Mouse (Mus musculus): Measurements from ENCODE around the gene Slc12a3. TPM values are rescaled to one million over a fixed set of nuclear protein-coding genes. Genes with fewer than 3 reads are reported as not detected.

Slc12a3 gene
- total and polyA plus RNA-seq, 2 experiments, result 0.04 to 0.18 TPM

DNA sequence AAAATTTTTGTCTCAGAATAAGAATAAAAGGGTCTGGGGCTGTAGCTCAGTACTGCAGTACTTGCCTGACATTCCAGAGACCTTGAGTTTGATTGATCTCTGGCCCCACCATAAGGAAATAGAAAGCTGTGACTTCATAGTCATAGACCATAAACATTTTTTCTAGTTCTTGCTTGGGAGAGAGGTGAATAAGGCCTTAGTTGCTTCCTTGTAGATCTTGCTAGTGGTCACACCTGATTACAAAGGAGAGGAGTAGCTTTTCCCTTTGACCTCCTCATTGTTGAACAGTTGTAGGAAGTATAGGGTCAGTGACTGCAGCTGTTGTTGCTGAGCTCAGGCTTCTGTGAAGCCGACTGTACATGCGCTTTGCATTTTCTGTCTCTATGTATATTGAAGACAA, 24.6 kb upstream of the Slc12a3 start:
- Histone ChIP-seq H3K9ac (ENCODE audit: low read depth, low read length) (no peak overlapping the region), H3K4me3 (ENCODE audit: insufficient read depth, low read depth, low read length) (no peak overlapping the region), H3K27ac (replicated peaks; ENCODE audit: insufficient read depth, low read depth, low read length) (no peak overlapping the region), H3K4me1 (ENCODE audit: control insufficient read depth, insufficient read depth, low read length) (no peaks in the 10 kb centered on the region), H3K36me3 (ENCODE audit: control insufficient read depth, insufficient read depth, low read length) (peaks cover 15% of the 10 kb centered on the region), H3K79me2 (ENCODE audit: control insufficient read depth, insufficient read depth, low read length) (no peaks in the 10 kb centered on the region), H3K27me3 (ENCODE audit: control insufficient read depth, insufficient read depth, low read length) (no peaks in the 10 kb centered on the region)
- DNase-seq (ENCODE audit: extremely low read depth, low read depth, low spot score), result no peak
- TF ChIP-seq CTCF (IDR thresholded peaks at IDR 0.05; ENCODE audit: low read depth, low read length) (no peak), POLR2A (IDR thresholded peaks at IDR 0.05; ENCODE audit: extremely low read depth, insufficient read depth, low read length) (no peak)
- WGBS, result 89% methylated on average over 2 of the region's 2 CpGs

DNA sequence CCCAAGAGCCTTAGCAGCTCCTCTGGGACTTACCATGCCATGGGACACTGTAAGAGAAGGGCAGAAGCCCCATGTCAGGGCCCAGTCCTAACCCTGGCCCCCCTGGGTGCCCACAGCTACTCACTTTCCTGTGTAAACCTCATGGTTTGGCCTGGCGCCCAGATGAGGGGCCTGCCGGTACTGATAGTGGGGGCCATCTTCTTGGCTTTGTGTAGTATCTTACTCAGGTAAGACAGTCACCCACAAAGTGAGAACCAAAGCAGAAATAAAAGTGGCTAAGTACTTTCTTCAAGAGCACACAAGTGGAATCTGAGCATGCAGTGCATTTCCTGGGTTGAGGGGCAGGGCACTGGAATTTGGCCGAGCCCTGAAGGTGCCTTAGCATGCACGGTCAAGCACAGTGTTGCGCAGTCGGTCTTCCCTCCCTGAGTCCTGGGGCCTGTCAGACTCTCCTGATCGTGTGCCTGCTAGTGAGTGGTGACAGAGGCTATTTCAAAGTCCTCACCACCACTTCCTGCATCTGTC, 21.9 kb upstream of the Slc12a3 start:
- no peak overlapping the region for H3K27ac ChIP-seq (replicated peaks; ENCODE audit: insufficient read depth, low read depth, low read length)
- H3K27me3 ChIP-seq (ENCODE audit: control insufficient read depth, insufficient read depth, low read length), result no peaks in the 10 kb centered on the region
- DNase-seq (ENCODE audit: extremely low read depth, low read depth, low spot score), result no peak
- no peak overlapping the region for H3K4me3 ChIP-seq (ENCODE audit: insufficient read depth, low read depth, low read length)
- no peaks in the 10 kb centered on the region for H3K79me2 ChIP-seq (ENCODE audit: control insufficient read depth, insufficient read depth, low read length)
- TF ChIP-seq POLR2A (IDR thresholded peaks at IDR 0.05; ENCODE audit: extremely low read depth, insufficient read depth, low read length) (no peak), CTCF (IDR thresholded peaks at IDR 0.05; ENCODE audit: low read depth, low read length) (no peak)
- peaks cover 21% of the 10 kb centered on the region for H3K36me3 ChIP-seq (ENCODE audit: control insufficient read depth, insufficient read depth, low read length)
- H3K4me1 ChIP-seq (ENCODE audit: control insufficient read depth, insufficient read depth, low read length), result no peaks in the 10 kb centered on the region
- H3K9ac ChIP-seq (ENCODE audit: low read depth, low read length), result no peak overlapping the region
- 73% methylated on average over 7 of the region's 7 CpGs for WGBS

DNA sequence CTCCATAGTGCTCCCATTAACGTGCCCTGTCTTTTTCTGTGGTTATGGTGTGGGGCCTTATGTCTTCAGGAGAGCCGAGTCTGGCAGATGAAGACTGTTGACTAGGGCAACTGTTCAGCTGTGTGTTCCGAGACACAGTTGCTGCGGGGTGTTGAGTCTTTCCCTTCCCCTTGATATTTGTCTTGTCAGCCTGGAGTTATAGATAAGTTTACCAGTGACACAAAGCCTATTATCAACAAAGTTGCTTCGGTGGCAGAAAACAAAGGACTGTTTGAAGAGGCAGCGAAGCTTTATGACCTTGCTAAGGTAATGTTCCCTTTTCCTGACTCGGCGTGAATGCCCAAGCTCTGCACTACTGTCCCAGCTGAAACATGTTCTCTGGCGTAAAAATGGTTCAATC, 21.3 kb upstream of the Slc12a3 start:
- H3K27ac ChIP-seq (replicated peaks; ENCODE audit: insufficient read depth, low read depth, low read length), result no peak overlapping the region
- H3K4me3 ChIP-seq (ENCODE audit: insufficient read depth, low read depth, low read length), result no peak overlapping the region
- WGBS, result 77% methylated on average over 9 of the region's 9 CpGs
- peaks cover 17% of the 10 kb centered on the region for H3K36me3 ChIP-seq (ENCODE audit: control insufficient read depth, insufficient read depth, low read length)
- no peak for DNase-seq (ENCODE audit: extremely low read depth, low read depth, low spot score)
- no peaks in the 10 kb centered on the region for H3K27me3 ChIP-seq (ENCODE audit: control insufficient read depth, insufficient read depth, low read length)
- TF ChIP-seq POLR2A (IDR thresholded peaks at IDR 0.05; ENCODE audit: extremely low read depth, insufficient read depth, low read length) (no peak), CTCF (IDR thresholded peaks at IDR 0.05; ENCODE audit: low read depth, low read length) (no peak)
- no peaks in the 10 kb centered on the region for H3K4me1 ChIP-seq (ENCODE audit: control insufficient read depth, insufficient read depth, low read length)
- H3K79me2 ChIP-seq (ENCODE audit: control insufficient read depth, insufficient read depth, low read length), result no peaks in the 10 kb centered on the region
- H3K9ac ChIP-seq (ENCODE audit: low read depth, low read length), result no peak overlapping the region

DNA sequence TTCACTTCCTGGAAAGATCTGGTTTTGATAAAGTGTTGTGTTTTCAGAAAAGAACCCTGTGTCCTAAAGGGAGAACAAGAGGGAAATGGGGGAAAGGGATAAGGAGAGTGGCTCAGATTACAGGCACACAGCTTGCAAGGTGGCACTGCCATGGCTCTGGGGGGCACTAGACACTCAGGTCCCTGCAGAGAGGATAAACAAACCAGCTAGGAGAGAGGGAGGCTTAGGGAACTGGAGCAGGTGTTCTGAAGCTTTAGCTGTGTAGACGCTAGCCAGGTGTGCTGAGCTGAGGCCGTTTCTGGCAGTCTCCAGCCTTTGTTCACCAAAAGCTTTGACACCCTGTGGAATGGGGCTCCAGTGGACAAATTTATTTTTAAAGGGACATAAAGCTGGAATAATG, 14.9 kb upstream of the Slc12a3 start:
- no peak overlapping the region for H3K4me3 ChIP-seq (ENCODE audit: insufficient read depth, low read depth, low read length)
- no peaks in the 10 kb centered on the region for H3K4me1 ChIP-seq (ENCODE audit: control insufficient read depth, insufficient read depth, low read length)
- no peak overlapping the region for H3K9ac ChIP-seq (ENCODE audit: low read depth, low read length)
- DNase-seq (ENCODE audit: extremely low read depth, low read depth, low spot score), result no peak
- no peaks in the 10 kb centered on the region for H3K27me3 ChIP-seq (ENCODE audit: control insufficient read depth, insufficient read depth, low read length)
- TF ChIP-seq POLR2A (IDR thresholded peaks at IDR 0.05; ENCODE audit: extremely low read depth, insufficient read depth, low read length) (no peak), CTCF (IDR thresholded peaks at IDR 0.05; ENCODE audit: low read depth, low read length) (no peak)
- peaks cover 11% of the 10 kb centered on the region for H3K36me3 ChIP-seq (ENCODE audit: control insufficient read depth, insufficient read depth, low read length)
- H3K79me2 ChIP-seq (ENCODE audit: control insufficient read depth, insufficient read depth, low read length), result no peaks in the 10 kb centered on the region
- 98% methylated on average over 2 of the region's 2 CpGs for WGBS
- H3K27ac ChIP-seq (replicated peaks; ENCODE audit: insufficient read depth, low read depth, low read length), result no peak overlapping the region

DNA sequence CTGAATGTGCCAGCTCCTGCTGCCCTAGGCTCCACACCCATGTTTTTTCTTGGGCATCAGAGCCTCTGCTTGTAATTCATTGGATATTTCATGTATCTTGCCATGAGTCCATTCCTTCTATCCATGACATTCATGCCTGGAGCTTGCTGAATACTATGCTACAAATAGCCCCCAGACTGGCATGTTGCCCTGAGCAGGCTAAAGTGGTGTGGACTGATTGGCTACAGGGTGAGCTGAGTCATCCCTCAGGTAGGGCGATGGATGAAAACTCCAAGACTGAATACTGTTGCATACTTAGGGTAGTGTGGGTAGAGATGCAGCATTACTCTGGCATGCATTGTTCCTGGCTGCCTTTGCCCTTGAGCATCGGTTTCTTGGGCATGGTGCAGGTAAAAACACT, 11.8 kb upstream of the Slc12a3 start:
- Histone ChIP-seq H3K27me3 (ENCODE audit: control insufficient read depth, insufficient read depth, low read length) (no peaks in the 10 kb centered on the region), H3K79me2 (ENCODE audit: control insufficient read depth, insufficient read depth, low read length) (no peaks in the 10 kb centered on the region), H3K36me3 (ENCODE audit: control insufficient read depth, insufficient read depth, low read length) (peaks cover 2% of the 10 kb centered on the region; the same call in 1 of the 2 replicates), H3K27ac (replicated peaks; ENCODE audit: insufficient read depth, low read depth, low read length) (no peak overlapping the region), H3K4me3 (ENCODE audit: insufficient read depth, low read depth, low read length) (no peak overlapping the region), H3K4me1 (ENCODE audit: control insufficient read depth, insufficient read depth, low read length) (no peaks in the 10 kb centered on the region), H3K9ac (ENCODE audit: low read depth, low read length) (no peak overlapping the region)
- 97% methylated on average over 2 of the region's 2 CpGs for WGBS
- no peak for TF ChIP-seq CTCF (IDR thresholded peaks at IDR 0.05; ENCODE audit: low read depth, low read length)
- no peak for TF ChIP-seq POLR2A (IDR thresholded peaks at IDR 0.05; ENCODE audit: extremely low read depth, insufficient read depth, low read length)
- DNase-seq (ENCODE audit: extremely low read depth, low read depth, low spot score), result no peak

DNA sequence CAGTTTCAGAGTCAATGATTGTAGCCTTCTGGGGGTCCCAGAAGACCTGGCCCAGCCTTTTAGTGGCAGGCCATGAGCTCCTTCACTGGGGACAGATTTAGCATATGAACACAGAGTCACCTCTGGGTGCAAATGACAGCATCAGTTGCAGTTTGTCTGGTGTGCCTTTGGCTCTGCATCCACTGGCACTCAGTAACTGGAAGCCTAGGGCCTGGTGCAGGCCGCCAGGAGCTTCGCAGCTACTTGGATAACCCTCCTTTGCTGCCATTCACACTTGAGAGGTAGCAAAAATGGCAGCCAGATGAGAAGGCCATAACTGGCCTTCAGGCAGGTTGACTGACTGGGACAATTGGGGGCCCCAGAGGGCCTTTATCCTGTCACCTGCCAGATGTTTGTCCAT, 11.3 kb upstream of the Slc12a3 start:
- no peak for TF ChIP-seq CTCF (IDR thresholded peaks at IDR 0.05; ENCODE audit: low read depth, low read length)
- no peak for TF ChIP-seq POLR2A (IDR thresholded peaks at IDR 0.05; ENCODE audit: extremely low read depth, insufficient read depth, low read length)
- no peak overlapping the region for H3K9ac ChIP-seq (ENCODE audit: low read depth, low read length)
- H3K4me1 ChIP-seq (ENCODE audit: control insufficient read depth, insufficient read depth, low read length), result no peaks in the 10 kb centered on the region
- no peak overlapping the region for H3K4me3 ChIP-seq (ENCODE audit: insufficient read depth, low read depth, low read length)
- WGBS, result 100% methylated on average over 2 of the region's 2 CpGs
- H3K27me3 ChIP-seq (ENCODE audit: control insufficient read depth, insufficient read depth, low read length), result no peaks in the 10 kb centered on the region
- H3K36me3 ChIP-seq (ENCODE audit: control insufficient read depth, insufficient read depth, low read length), result 0 out of 2 replicates have a peak, but pooled peaks cover 2% of the 10 kb centered on the region
- no peak for DNase-seq (ENCODE audit: extremely low read depth, low read depth, low spot score)
- no peak overlapping the region for H3K27ac ChIP-seq (replicated peaks; ENCODE audit: insufficient read depth, low read depth, low read length)
- H3K79me2 ChIP-seq (ENCODE audit: control insufficient read depth, insufficient read depth, low read length), result no peaks in the 10 kb centered on the region

All from liver, adult 2 months (tissue).